Mouse (Mus musculus): Measurements from ENCODE around the gene St3gal6. TPM values are rescaled to one million over a fixed set of nuclear protein-coding genes. Genes with fewer than 3 reads are reported as not detected.

The St3gal6 gene
- total RNA-seq (2023), result 143 and 173 TPM in 2 replicates

GRCm38 (mm10) chr16:58523972-58524850 is at the start of gene St3gal6:
St3gal6 (minus strand) TSS chr16:58524243.

Other genes starting within 250 kb of the St3gal6 start
- 0.54 and 0.95 TPM in 2 replicates for gene Dcbld2, start 115.8 kb downstream of the St3gal6 start, total RNA-seq (2023)
- gene Gm813, start 92.7 kb upstream of the St3gal6 start, total RNA-seq (2023), result not detected in 2 replicates
- not detected in 2 replicates for gene E330017A01Rik, start 114.5 kb upstream of the St3gal6 start, total RNA-seq (2023)
- 5.4 and 9.7 TPM in 2 replicates for gene Cpox, start 146.0 kb upstream of the St3gal6 start, total RNA-seq (2023)
- 0.25 and 0.95 TPM in 2 replicates for gene Gpr15, start 194.8 kb upstream of the St3gal6 start, total RNA-seq (2023)
- gene Cldnd1, start 203.7 kb upstream of the St3gal6 start, total RNA-seq (2023), result 29.3 and 30.6 TPM in 2 replicates
- not detected in 2 replicates for gene Olfr172, start 238.9 kb upstream of the St3gal6 start, total RNA-seq (2023)